Mouse (Mus musculus) midbrain, embryonic 15.5 days (tissue): ENCODE results near the gene Gfpt2. TPM values are rescaled to one million over a fixed set of nuclear protein-coding genes. Genes with fewer than 3 reads are reported as not detected.

Experiments
- ATAC-seq: fragments of 200-750 bp; cut with Nextera tagmentation; replicated peaks from 2 replicates; pipeline ENCODE4 v1.8.0; 2017; ENCODE audit warnings: moderate TSS enrichment
- H3K27ac ChIP-seq: fragments of 300-500 bp; sonication (generic); 2 replicates; pipeline ENCODE4 v1.5.1; 2015; ENCODE audit warnings: mild to moderate bottlenecking, inconsistent platforms
- H3K27me3 ChIP-seq: fragments of 300-500 bp; sonication (generic); replicated peaks from 2 replicates; pipeline ENCODE4 v1.6.1; 2015; ENCODE audit warnings: inconsistent platforms
- H3K36me3 ChIP-seq: fragments of 300-500 bp; sonication (generic); replicated peaks from 2 replicates; pipeline ENCODE4 v1.6.1; 2015; ENCODE audit warnings: inconsistent platforms
- H3K4me1 ChIP-seq: fragments of 300-500 bp; sonication (generic); 2 replicates; pipeline ENCODE4 v1.6.1; 2015; ENCODE audit warnings: inconsistent platforms
- H3K4me2 ChIP-seq: fragments of 300-500 bp; sonication (generic); 2 replicates; pipeline ENCODE4 v1.6.1; 2015; ENCODE audit warnings: inconsistent platforms, mild to moderate bottlenecking, moderate library complexity
- H3K4me3 ChIP-seq: fragments of 300-500 bp; sonication (generic); 2 replicates; pipeline ENCODE4 v1.5.1; 2015; ENCODE audit warnings: mild to moderate bottlenecking, inconsistent platforms
- H3K9ac ChIP-seq: fragments of 300-500 bp; sonication (generic); 2 replicates; pipeline ENCODE4 v1.6.1; 2015; ENCODE audit warnings: mild to moderate bottlenecking, inconsistent platforms
- H3K9me3 ChIP-seq: fragments of 300-500 bp; sonication (generic); 2 replicates; pipeline ENCODE4 v1.6.1; 2016; ENCODE audit warnings: inconsistent platforms
- WGBS: fragments of 180-500 bp; shearing (Covaris S2); methylation state at CpG from one replicate; pipeline ENCODE4 v1.1.7; 2015; ENCODE audit warnings: mixed read lengths; 5-methylcytosine and 5-hydroxymethylcytosine counted together
- microRNA-seq: library from miRNA; unstranded; fragments of <30 nt; microRNA quantifications from one replicate; pipeline ENCODE4, GENCODE M21; 2016
- polyA plus RNA-seq: library from polyadenylated mRNA; unstranded; fragments of >200 nt; fragmentation: Nextera tagmentation; extraction: Ambion mirVana; gene quantifications from 2 replicates; pipeline ENCODE4 v1.2.1, GENCODE M21; 2015

Gfpt2 gene
- polyA plus RNA-seq, 1 experiment from 2014 or later: 6.1 TPM

GRCm38 (mm10) chr11:49876948-49877817, 83.2 kb downstream of the Gfpt2 start:
- H3K9ac ChIP-seq: no peak overlapping the region; the same call in 1 of the 2 replicates
- H3K27ac ChIP-seq: 0 out of 2 replicates have a peak overlapping the region, but pooled peaks have one; percentile 11
- H3K27me3 ChIP-seq: no peaks in the 10 kb centered on the region
- whole genome bisulfite sequencing: 84% methylated on average over 8 of the region's 8 CpGs
- no peak overlapping the region for H3K4me2 ChIP-seq
- H3K36me3 ChIP-seq: peaks cover 20% of the 10 kb centered on the region; the same call in 1 of the 2 replicates
- H3K4me3 ChIP-seq: no peak overlapping the region
- no peaks in the 10 kb centered on the region for H3K4me1 ChIP-seq
- H3K9me3 ChIP-seq: no peaks in the 10 kb centered on the region
- ATAC-seq: 0 out of 2 replicates have a peak, but pooled peaks have one; percentile 30

GRCm38 (mm10) chr11:49879950-49880642, 86.1 kb downstream of the Gfpt2 start:
- no peak overlapping the region for H3K9ac ChIP-seq
- H3K36me3 ChIP-seq: peaks cover 9% of the 10 kb centered on the region; the same call in 1 of the 2 replicates
- H3K4me1 ChIP-seq: no peaks in the 10 kb centered on the region
- no peak for ATAC-seq
- H3K4me2 ChIP-seq: no peak overlapping the region
- H3K27ac ChIP-seq: no peak overlapping the region
- H3K27me3 ChIP-seq: no peaks in the 10 kb centered on the region
- H3K4me3 ChIP-seq: no peak overlapping the region
- no peaks in the 10 kb centered on the region for H3K9me3 ChIP-seq
- WGBS: 91% methylated on average over 3 of the region's 3 CpGs

- ATAC-seq: no peak
- 93% methylated on average over 3 of the region's 3 CpGs for WGBS
- Histone ChIP-seq H3K9ac (no peak overlapping the region), H3K4me1 (no peaks in the 10 kb centered on the region), H3K27ac (no peak overlapping the region), H3K36me3 (peaks cover 9% of the 10 kb centered on the region; the same call in 1 of the 2 replicates), H3K4me3 (no peak overlapping the region), H3K9me3 (no peaks in the 10 kb centered on the region), H3K4me2 (no peak overlapping the region), H3K27me3 (no peaks in the 10 kb centered on the region)
These were observed 89.4 kb downstream of the Gfpt2 start for GRCm38 (mm10) chr11:49883394-49883793.

Small RNA genes lying within 50 kb of the gene (microRNA-seq; reads per million reads assigned to microRNA genes)
- gene Gm23813: not detected

Other genes starting within 250 kb of the Gfpt2 start
- gene Olfr1380, start 237.3 kb upstream of the Gfpt2 start, polyA plus RNA-seq: not detected in 2 replicates
- 1.9 TPM in 2 replicates for gene Flt4, start 184.9 kb upstream of the Gfpt2 start, polyA plus RNA-seq
- not detected in 2 replicates for gene Scgb3a1, start 130.6 kb upstream of the Gfpt2 start, polyA plus RNA-seq
- gene Cnot6, start 81.5 kb upstream of the Gfpt2 start, polyA plus RNA-seq: 47.4 and 52.2 TPM in 2 replicates
- gene Mapk9, start 52.6 kb downstream of the Gfpt2 start, polyA plus RNA-seq: 63.3 and 68.7 TPM in 2 replicates
- 28.0 and 29.8 TPM in 2 replicates for gene Rasgef1c, start 107.7 kb downstream of the Gfpt2 start, polyA plus RNA-seq
- gene Rnf130, start 231.2 kb downstream of the Gfpt2 start, polyA plus RNA-seq: 67.9 and 68.2 TPM in 2 replicates